In the genomic region with DNA sequence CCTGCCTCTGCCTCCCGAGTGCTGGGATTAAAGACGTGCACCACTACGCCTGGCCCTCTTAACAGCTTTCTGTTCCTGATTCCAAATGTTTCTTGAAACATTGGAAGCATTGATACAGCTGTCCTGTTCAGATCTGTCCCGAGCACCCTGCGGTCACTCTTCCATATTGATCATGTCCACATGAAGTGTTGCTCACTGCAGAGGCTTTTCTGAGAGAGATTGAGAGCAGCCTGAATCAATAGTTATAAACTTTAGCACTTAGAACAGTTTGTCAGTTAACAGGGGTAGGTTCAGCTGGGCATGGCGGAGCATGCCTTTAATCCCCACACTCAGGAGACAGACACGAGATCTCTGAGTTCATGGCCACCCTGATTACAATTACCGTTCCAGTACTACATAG, we compare ENCODE assay signal across 24 mouse cellular contexts. TPM values are rescaled to one million over a fixed set of nuclear protein-coding genes. Genes with fewer than 3 reads are reported as not detected.
DNase-seq lines count a peak whose midpoint lies in the region; ATAC-seq and TF ChIP-seq lines count a peak whose summit lies in the region.
"Had no signal": no experiment of that assay in that cellular context is flagged by ENCODE, and none has a peak within 500 bp of the region (broad histone marks: within the 10 kb centered on the region; RNA-seq: fewer than 3 reads in every experiment).

No protein-coding gene starts in this region.

- TF ChIP-seq RAD21 in MEL (IDR thresholded peaks at IDR 0.05; ENCODE audit: low read depth, low read length): no peak

- no peaks in the 10 kb centered on the region for H3K27me3 ChIP-seq in liver, adult 2 months (ENCODE audit: control insufficient read depth, insufficient read depth, low read length)
- no peaks in the 10 kb centered on the region for H3K27me3 ChIP-seq in liver, embryonic 12.5 days (replicated peaks)
- H3K27me3 ChIP-seq in liver, postnatal 0 days (ENCODE audit: insufficient read depth, low read length): no peaks in the 10 kb centered on the region
- H3K27me3 ChIP-seq in ES-Bruce4 (ENCODE audit: control insufficient read depth, insufficient read depth, low read length, poor library complexity, severe bottlenecking): no peaks in the 10 kb centered on the region
- no peaks in the 10 kb centered on the region for H3K27me3 ChIP-seq in MEL (ENCODE audit: control insufficient read depth in 1 of 2, insufficient read depth in 2 of 2, low read length in 2 of 2)
- H3K27me3 ChIP-seq: CH12.LX, Patski had no signal

- no peak overlapping the region for H3K9ac ChIP-seq in liver, adult 2 months (ENCODE audit: low read depth, low read length)
- H3K9ac ChIP-seq in liver, embryonic 12.5 days: no peak overlapping the region
- no peak overlapping the region for H3K9ac ChIP-seq in liver, postnatal 0 days (replicated peaks)
- H3K9ac ChIP-seq in ES-Bruce4 (ENCODE audit: low read depth, poor library complexity, severe bottlenecking) (no peak overlapping the region), MEL (ENCODE audit: control insufficient read depth, low read depth, low read length, poor library complexity, severe bottlenecking) (no peak overlapping the region)

- TF ChIP-seq EP300 in liver, postnatal 0 days (IDR thresholded peaks at IDR 0.05; ENCODE audit: low read depth): no peak
- TF ChIP-seq EP300 in ES-Bruce4 (IDR thresholded peaks at IDR 0.05; ENCODE audit: insufficient read depth, low read depth, low read length): no peak
- TF ChIP-seq EP300 in MEL (IDR thresholded peaks at IDR 0.05; ENCODE audit: low read depth in 1 of 2, low read length in 2 of 2): no peak

- H3K36me3 ChIP-seq in liver, adult 2 months (ENCODE audit: control insufficient read depth, insufficient read depth, low read length): no peaks in the 10 kb centered on the region
- peaks cover 25% of the 10 kb centered on the region for H3K36me3 ChIP-seq in liver, embryonic 12.5 days
- H3K36me3 ChIP-seq in liver, postnatal 0 days (replicated peaks; ENCODE audit: insufficient read depth, low read length): peaks cover 11% of the 10 kb centered on the region
- H3K36me3 ChIP-seq in ES-Bruce4 (ENCODE audit: control insufficient read depth, insufficient read depth, low read length, poor library complexity, severe bottlenecking) (no peaks in the 10 kb centered on the region), MEL (ENCODE audit: control insufficient read depth in 1 of 2, insufficient read depth in 2 of 2, low read length in 2 of 2) (peaks cover 14 to 50% of the 10 kb centered on the region in 2 experiments)

- H3K4me3 ChIP-seq in liver, adult 2 months (ENCODE audit: insufficient read depth, low read depth, low read length): no peak overlapping the region
- no peak overlapping the region for H3K4me3 ChIP-seq in liver, embryonic 12.5 days
- H3K4me3 ChIP-seq in liver, postnatal 0 days (ENCODE audit: low read depth, low read length): no peak overlapping the region
- H3K4me3 ChIP-seq in ES-Bruce4 (ENCODE audit: low read depth, low read length): no peak overlapping the region
- H3K4me3 ChIP-seq in MEL (ENCODE audit: control insufficient read depth in 1 of 2, insufficient read depth in 1 of 2, low read depth in 2 of 2, low read length in 2 of 2): no peak overlapping the region

- 24% methylated on average over 8 of the region's 8 CpGs for WGBS in liver, adult 2 months
- 88% methylated on average over 8 of the region's 8 CpGs for WGBS in liver, embryonic 12.5 days (ENCODE audit: insufficient replicate concordance)
- WGBS in liver, postnatal 0 days (ENCODE audit: insufficient replicate concordance): 65% methylated on average over 8 of the region's 8 CpGs

- no peak for ATAC-seq in liver, embryonic 12.5 days
- ATAC-seq in liver, postnatal 0 days: peak; percentile 77
- no peak for ATAC-seq in monocyte, adult 5-6 weeks (replicated peaks; ENCODE audit: insufficient number of reproducible peaks, low FRiP score, low TSS enrichment, poor library complexity, severe bottlenecking)
- ATAC-seq: activated CD4-positive, CD25-positive, alpha-beta regulatory T cell, adult 4 months; CD4-positive, CD25-positive, alpha-beta regulatory T cell, adult 4 months; Patski had no signal

- H3K9me3 ChIP-seq in liver, embryonic 12.5 days (replicated peaks): no peaks in the 10 kb centered on the region
- H3K9me3 ChIP-seq in liver, postnatal 0 days (ENCODE audit: low read length): no peaks in the 10 kb centered on the region
- no peaks in the 10 kb centered on the region for H3K9me3 ChIP-seq in ES-Bruce4 (replicated peaks; ENCODE audit: control insufficient read depth, insufficient read depth, low read length, poor library complexity, severe bottlenecking)
- no peaks in the 10 kb centered on the region for H3K9me3 ChIP-seq in MEL (replicated peaks; ENCODE audit: insufficient read depth, low read length)
- H3K9me3 ChIP-seq: G1E had no signal

- peaks cover 61% of the 10 kb centered on the region for H3K79me2 ChIP-seq in liver, adult 2 months (ENCODE audit: control insufficient read depth, insufficient read depth, low read length)
- H3K79me2 ChIP-seq in MEL (ENCODE audit: control insufficient read depth, insufficient read depth, low read length, poor library complexity): peaks cover 53% of the 10 kb centered on the region

- no peak for TF ChIP-seq CTCF in liver, adult 2 months (IDR thresholded peaks at IDR 0.05; ENCODE audit: low read depth, low read length)
- TF ChIP-seq CTCF in liver, postnatal 0 days (IDR thresholded peaks at IDR 0.05; ENCODE audit: low read depth): no peak
- TF ChIP-seq CTCF in ES-Bruce4 (IDR thresholded peaks at IDR 0.05; ENCODE audit: low read depth, low read length): no peak
- TF ChIP-seq CTCF in MEL (IDR thresholded peaks at IDR 0.05 in 2 of 3, conservative IDR thresholded peaks at IDR 0.05 in 1 of 3; ENCODE audit: control insufficient read depth in 1 of 3, insufficient read depth in 1 of 3, low read depth in 2 of 3, low read length in 3 of 3, poor library complexity in 1 of 3, severe bottlenecking in 1 of 3): no peak

- no peak overlapping the region for H3K4me2 ChIP-seq in liver, embryonic 12.5 days
- H3K4me2 ChIP-seq in liver, postnatal 0 days (ENCODE audit: low read depth, low read length): no peak overlapping the region

- no peak for TF ChIP-seq POLR2A in liver, adult 2 months (IDR thresholded peaks at IDR 0.05; ENCODE audit: extremely low read depth, insufficient read depth, low read length)
- no peak for TF ChIP-seq POLR2A in ES-Bruce4 (IDR thresholded peaks at IDR 0.05; ENCODE audit: insufficient read depth, low read length)
- TF ChIP-seq POLR2A in MEL (IDR thresholded peaks at IDR 0.05; ENCODE audit: control insufficient read depth in 1 of 2, insufficient read depth in 1 of 2, low read depth in 1 of 2, low read length in 2 of 2, poor library complexity in 1 of 2): no peak

- peak overlapping the region; percentile 77 for H3K27ac ChIP-seq in liver, adult 2 months (replicated peaks; ENCODE audit: insufficient read depth, low read depth, low read length)
- no peak overlapping the region for H3K27ac ChIP-seq in liver, embryonic 12.5 days
- peak overlapping the region; percentile 76 for H3K27ac ChIP-seq in liver, postnatal 0 days (ENCODE audit: low read depth)
- 0 out of 2 replicates have a peak overlapping the region, but pooled peaks have one; percentile 7 for H3K27ac ChIP-seq in ES-Bruce4 (ENCODE audit: insufficient read depth, low read length)
- H3K27ac ChIP-seq in MEL (ENCODE audit: control insufficient read depth, low read depth, low read length): no peak overlapping the region

- peaks cover 15% of the 10 kb centered on the region for H3K4me1 ChIP-seq in liver, adult 2 months (ENCODE audit: control insufficient read depth, insufficient read depth, low read length)
- peaks cover 44% of the 10 kb centered on the region for H3K4me1 ChIP-seq in liver, embryonic 12.5 days
- peaks cover 14% of the 10 kb centered on the region for H3K4me1 ChIP-seq in liver, postnatal 0 days (ENCODE audit: insufficient read depth)
- H3K4me1 ChIP-seq in ES-Bruce4 (ENCODE audit: control insufficient read depth, insufficient read depth, low read length) (peaks cover 11% of the 10 kb centered on the region), MEL (ENCODE audit: control insufficient read depth in 1 of 2, insufficient read depth in 2 of 2, low read length in 2 of 2) (peaks cover 13 to 16% of the 10 kb centered on the region in 2 experiments)

- peak; percentile 85 for DNase-seq in liver, adult 2 months (ENCODE audit: extremely low read depth, low read depth, low spot score)
- DNase-seq in liver, postnatal 0 days: no peak
- no peak for DNase-seq in liver
- no peak for DNase-seq in MEL (ENCODE audit: low read depth, low spot score)
- DNase-seq in thymus, postnatal 25 days: no peak
- DNase-seq: adrenal gland, adult 2 months; adrenal gland, adult 8-10 months; adrenal gland, postnatal 10 days; adrenal gland, postnatal 14 days; adrenal gland, postnatal 25 days; adrenal gland, postnatal 36 days; B cell, adult 2 months; cerebellum, adult 11 months; cerebellum, adult 11-12 months; cerebellum, adult 18-20 months; cerebellum, adult 2 months had no signal

TF ChIP-seq in MEL, 35 proteins besides CTCF, POLR2A, EP300 and RAD21 (continues in another document):
- no peak for TF ChIP-seq MAFK (IDR thresholded peaks at IDR 0.05; ENCODE audit: borderline replicate concordance, low read depth, low read length)
- 0 out of 2 replicates have a peak, but pooled peaks have one; percentile 21 for TF ChIP-seq MXI1 (IDR thresholded peaks at IDR 0.05; ENCODE audit: low read depth, low read length)

RNA-seq across cellular contexts. Expression of gene Dnm2, which starts 19.1 kb away (rescaled TPM):
- total RNA-seq in liver, adult 2 months (2014; rRNA removed): 28.9 and 32.3 TPM in 2 replicates
- polyA plus RNA-seq in liver, adult 2 months (2012; rRNA removed): 57.3 and 74.4 TPM in 2 replicates
- polyA plus RNA-seq in liver, embryonic 12.5 days (2016; fragmentation: Nextera tagmentation; extraction: Ambion mirVana): 72.2 and 75.5 TPM in 2 replicates
- 29.5 and 35.2 TPM in 2 replicates for polyA plus RNA-seq in liver, postnatal 0 days (2015; fragmentation: Nextera tagmentation; extraction: Ambion mirVana)
- polyA plus RNA-seq in ES-Bruce4 (2011; ENCODE audit: insufficient read depth, insufficient read length, low read depth, missing spikeins) (86.2 and 88.6 TPM in 2 replicates), MEL (2012; ENCODE audit: insufficient read depth in 1 of 2, insufficient read length in 2 of 2, low read depth in 1 of 2, low replicate concordance in 2 of 2, missing spikeins in 1 of 2) (100 to 1,000 TPM; 237 to 832 TPM)
- 110 and 117 TPM in 2 replicates for total RNA-seq in MEL (2012; rRNA removed)
- total RNA-seq in monocyte, adult 5-6 weeks (2017): 178 to 219 TPM (median 197 TPM) in 3 replicates

RNA-seq across cellular contexts. Expression of gene Qtrt1, which starts 32.2 kb away (rescaled TPM):
- 5.6 TPM in 2 replicates for total RNA-seq in liver, adult 2 months (2014; rRNA removed)
- polyA plus RNA-seq in liver, adult 2 months (2012; rRNA removed): 8.3 and 15.7 TPM in 2 replicates
- 31.2 and 32.7 TPM in 2 replicates for polyA plus RNA-seq in liver, embryonic 12.5 days (2016; fragmentation: Nextera tagmentation; extraction: Ambion mirVana)
- polyA plus RNA-seq in liver, postnatal 0 days (2015; fragmentation: Nextera tagmentation; extraction: Ambion mirVana): 11.3 and 13.7 TPM in 2 replicates
- polyA plus RNA-seq in ES-Bruce4 (2011; ENCODE audit: insufficient read depth, insufficient read length, low read depth, missing spikeins) (40.0 and 48.2 TPM in 2 replicates), MEL (2012; ENCODE audit: insufficient read depth in 1 of 2, insufficient read length in 2 of 2, low read depth in 1 of 2, low replicate concordance in 2 of 2, missing spikeins in 1 of 2) (100 to 1,000 TPM in 1 of 2 experiments, not detected in 1; 244 TPM)
- 173 and 199 TPM in 2 replicates for total RNA-seq in MEL (2012; rRNA removed)
- 7.2 to 12.8 TPM (median 7.3 TPM) in 3 replicates for total RNA-seq in monocyte, adult 5-6 weeks (2017)

Comparison
In these comparisons a context has a peak if more than half of its experiments do, and no peak if none do; other contexts are left out.
1. H3K27ac ChIP-seq: peak in liver, adult 2 months (single experiment), liver, postnatal 0 days (single experiment) and ES-Bruce4 (single experiment); none in liver, embryonic 12.5 days (single experiment) and MEL (single experiment).